Mouse (Mus musculus): Measurements from ENCODE around the gene Tmem178. TPM values are rescaled to one million over a fixed set of nuclear protein-coding genes. Genes with fewer than 3 reads are reported as not detected.
A peak's percentile ranks its signal among the peaks of the same experiment; 100 is the strongest.

Gene Tmem178
- polyA plus RNA-seq, 1 experiment from 2014 or later, result 4.8 TPM

DNA sequence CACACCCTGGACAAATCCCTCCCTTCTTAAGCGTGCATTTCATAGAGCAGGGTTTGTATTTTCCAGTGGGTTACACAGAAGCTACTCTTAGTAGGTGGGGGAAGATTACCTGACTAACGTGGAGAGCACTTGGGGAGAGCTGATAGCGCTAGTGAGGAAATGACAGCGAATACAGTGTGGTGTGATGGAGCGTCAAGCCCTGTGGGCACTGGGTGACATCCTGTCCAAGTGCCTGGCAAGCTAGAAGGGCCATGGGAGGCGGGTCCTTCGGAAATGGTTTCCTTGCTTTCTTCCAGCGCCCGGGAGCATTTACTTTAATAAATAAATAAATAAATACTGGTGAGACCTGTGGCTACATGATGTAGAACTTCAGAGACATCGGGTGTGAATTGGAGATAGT is 5.5 kb downstream of the Tmem178 start:
- H3K27me3 ChIP-seq (ENCODE audit: poor library complexity, severe bottlenecking), result peaks cover 34% of the 10 kb centered on the region
- no peaks in the 10 kb centered on the region for H3K36me3 ChIP-seq (replicated peaks)
- no peak for DNase-seq (ENCODE audit: extremely low spot score, low spot score)
- H3K4me1 ChIP-seq, result peaks cover 9% of the 10 kb centered on the region
- H3K9me3 ChIP-seq, result no peaks in the 10 kb centered on the region
- no peak overlapping the region for H3K27ac ChIP-seq
- 88% methylated on average over 10 of the region's 10 CpGs for WGBS
- H3K4me3 ChIP-seq, result no peak overlapping the region

DNA sequence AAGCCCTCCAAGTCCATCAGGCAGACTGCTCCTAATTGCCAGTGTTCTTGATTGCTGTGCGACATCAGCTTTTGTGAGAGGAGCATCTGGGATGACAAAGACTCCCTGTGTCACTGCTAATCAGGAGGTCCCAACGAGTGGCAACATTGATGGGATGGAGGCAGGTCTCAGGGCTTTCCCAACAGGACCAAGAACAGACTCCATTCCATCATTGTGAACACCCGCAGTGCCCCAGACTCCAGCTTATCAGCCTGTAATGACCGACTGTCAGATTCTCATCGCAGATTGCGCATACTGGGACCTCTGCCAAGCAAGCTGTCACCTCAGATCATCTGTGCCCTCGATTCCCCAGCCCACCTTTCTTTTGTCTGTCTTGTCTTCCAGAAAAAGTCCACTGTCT is 7.9 kb downstream of the Tmem178 start:
- H3K36me3 ChIP-seq (replicated peaks), result no peaks in the 10 kb centered on the region
- peaks cover 13% of the 10 kb centered on the region for H3K27me3 ChIP-seq (ENCODE audit: poor library complexity, severe bottlenecking)
- 0 out of 2 replicates have a peak overlapping the region, but pooled peaks have one; percentile 44 for H3K27ac ChIP-seq
- peaks cover 14% of the 10 kb centered on the region for H3K4me1 ChIP-seq
- no peak for DNase-seq (ENCODE audit: extremely low spot score, low spot score)
- no peaks in the 10 kb centered on the region for H3K9me3 ChIP-seq
- 73% methylated on average over 7 of the region's 7 CpGs for WGBS
- H3K4me3 ChIP-seq, result no peak overlapping the region

DNA sequence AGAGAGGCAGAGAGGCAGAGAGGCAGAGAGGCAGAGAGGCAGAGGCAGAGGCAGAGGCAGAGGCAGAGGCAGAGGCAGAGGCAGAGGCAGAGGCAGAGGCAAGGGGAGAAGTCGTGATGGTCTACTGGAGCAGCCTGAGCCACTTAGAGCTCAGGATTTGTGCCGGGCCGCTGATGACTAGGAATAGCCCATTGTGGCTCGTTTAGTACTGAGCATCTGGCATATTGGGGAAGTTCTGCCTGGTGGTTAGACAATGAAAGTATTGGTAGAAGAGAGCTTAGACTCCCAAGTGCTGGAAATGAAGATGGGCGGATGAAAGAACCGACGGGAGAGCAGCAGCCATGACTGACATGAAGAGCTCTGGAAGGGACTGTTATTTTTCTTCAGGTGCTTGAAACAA is 11.0 kb downstream of the Tmem178 start:
- whole genome bisulfite sequencing, result 73% methylated on average over 7 of the region's 7 CpGs
- Histone ChIP-seq H3K27ac (peak overlapping the region; percentile 27; the same call in 1 of the 2 replicates), H3K36me3 (replicated peaks) (no peaks in the 10 kb centered on the region), H3K9me3 (peaks cover 4% of the 10 kb centered on the region; the same call in 1 of the 2 replicates), H3K27me3 (ENCODE audit: poor library complexity, severe bottlenecking) (no peaks in the 10 kb centered on the region), H3K4me3 (no peak overlapping the region), H3K4me1 (peaks cover 14% of the 10 kb centered on the region)
- no peak for DNase-seq (ENCODE audit: extremely low spot score, low spot score)

DNA sequence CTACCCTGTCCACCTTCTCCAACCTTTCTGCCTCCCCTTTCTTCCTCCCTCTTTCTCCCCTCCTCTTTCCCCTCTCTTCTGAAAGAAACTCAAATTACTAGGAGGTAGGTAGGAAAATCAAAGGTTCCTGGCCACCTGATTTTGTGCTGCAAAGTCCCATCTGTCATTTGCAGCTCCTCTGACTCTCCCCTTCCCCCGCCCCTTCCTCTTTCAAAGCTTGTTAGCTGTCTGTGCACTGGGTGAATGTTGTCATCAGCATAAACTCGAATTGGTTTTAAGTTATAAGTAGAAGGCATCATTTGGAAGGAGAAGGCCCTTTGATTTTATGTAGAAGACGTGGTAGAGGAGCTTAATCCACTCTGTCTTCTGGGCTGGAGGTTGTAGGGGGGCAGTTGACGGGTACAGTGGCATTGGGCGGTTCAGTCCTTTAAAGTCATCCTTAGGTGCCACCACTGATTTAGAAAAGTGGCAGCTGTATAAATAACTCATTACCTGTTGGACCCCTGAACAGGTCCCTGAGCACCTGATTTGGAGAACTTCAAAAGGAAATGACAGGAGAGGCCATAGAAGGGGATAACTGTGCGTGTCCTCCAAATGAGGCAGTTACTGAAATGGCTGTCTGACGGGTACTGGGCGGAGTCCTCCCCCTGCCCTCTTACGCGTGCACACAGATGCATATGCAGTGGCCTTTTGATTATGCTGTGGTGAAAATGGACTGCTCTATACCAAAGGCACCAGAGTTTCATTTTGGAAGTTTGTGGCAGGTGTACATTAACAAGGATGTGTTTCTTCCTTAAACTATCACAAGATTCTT is 11.8 kb downstream of the Tmem178 start:
- no peak for DNase-seq (ENCODE audit: extremely low spot score, low spot score)
- WGBS, result 88% methylated on average over 10 of the region's 10 CpGs
- no peaks in the 10 kb centered on the region for H3K36me3 ChIP-seq (replicated peaks)
- peak overlapping the region; percentile 27; the same call in 1 of the 2 replicates for H3K27ac ChIP-seq
- H3K9me3 ChIP-seq, result peaks cover 4% of the 10 kb centered on the region; the same call in 1 of the 2 replicates
- no peaks in the 10 kb centered on the region for H3K27me3 ChIP-seq (ENCODE audit: poor library complexity, severe bottlenecking)
- no peak overlapping the region for H3K4me3 ChIP-seq
- H3K4me1 ChIP-seq, result peaks cover 14% of the 10 kb centered on the region

DNA sequence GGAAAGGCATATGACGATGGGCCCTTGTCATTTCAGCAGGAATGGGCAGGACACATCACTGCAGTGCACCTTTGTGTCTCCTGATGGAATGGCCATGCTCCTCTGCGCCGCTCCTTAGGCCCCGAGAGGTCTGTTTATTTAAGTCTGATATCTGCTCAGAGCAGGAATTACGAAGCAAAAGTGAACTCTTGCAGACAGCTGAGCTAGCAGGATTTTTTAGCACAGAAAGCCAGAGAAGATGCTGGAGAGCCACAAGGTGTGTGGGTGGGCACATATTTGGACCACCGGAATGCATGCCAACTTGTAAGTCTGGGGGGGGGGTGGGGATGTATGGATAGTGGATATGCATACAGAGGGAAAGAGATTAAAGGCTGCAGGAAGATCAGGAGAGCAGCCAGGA is 13.9 kb downstream of the Tmem178 start:
- Histone ChIP-seq H3K4me1 (peaks cover 10% of the 10 kb centered on the region; the same call in 1 of the 2 replicates), H3K36me3 (replicated peaks) (no peaks in the 10 kb centered on the region), H3K9me3 (peaks cover 4% of the 10 kb centered on the region; the same call in 1 of the 2 replicates), H3K27me3 (ENCODE audit: poor library complexity, severe bottlenecking) (no peaks in the 10 kb centered on the region), H3K27ac (no peak overlapping the region), H3K4me3 (no peak overlapping the region)
- WGBS, result 90% methylated on average over 6 of the region's 6 CpGs
- DNase-seq (ENCODE audit: extremely low spot score, low spot score), result no peak

DNA sequence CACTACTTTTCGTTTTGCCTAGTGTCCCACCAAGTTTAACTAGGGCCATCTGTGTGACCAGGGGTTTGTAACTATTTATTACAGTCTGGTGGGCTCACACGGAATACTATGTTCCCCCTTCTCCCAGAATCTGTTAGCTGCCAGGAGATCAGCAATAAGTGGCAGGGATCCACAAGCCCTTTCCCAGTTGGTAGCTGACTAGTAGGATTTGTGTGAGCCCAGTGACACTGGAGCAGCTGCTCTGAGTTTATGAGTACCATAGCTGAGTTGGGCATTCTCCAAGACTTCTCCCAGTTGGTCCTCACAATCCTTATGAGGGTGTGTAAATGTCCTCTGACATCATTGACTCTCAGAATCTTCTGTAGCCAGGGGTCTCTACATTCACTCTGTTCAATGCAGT is 15.4 kb downstream of the Tmem178 start:
- WGBS, result 73% methylated on average over 2 of the region's 2 CpGs
- H3K4me3 ChIP-seq, result no peak overlapping the region

GRCm38 (mm10) chr17:80967475-80967874 is 23.0 kb downstream of the Tmem178 start:
- peaks cover 5% of the 10 kb centered on the region; the same call in 1 of the 2 replicates for H3K27me3 ChIP-seq (ENCODE audit: poor library complexity, severe bottlenecking)
- no peaks in the 10 kb centered on the region for H3K9me3 ChIP-seq
- H3K4me3 ChIP-seq, result no peak overlapping the region
- peaks cover 35% of the 10 kb centered on the region for H3K4me1 ChIP-seq
- H3K27ac ChIP-seq, result no peak overlapping the region
- DNase-seq (ENCODE audit: extremely low spot score, low spot score), result no peak
- 63% methylated on average over 7 of the region's 7 CpGs for WGBS
- H3K36me3 ChIP-seq (replicated peaks), result no peaks in the 10 kb centered on the region

More for the DNA sequence above, 15.4 kb downstream of the Tmem178 start:
- DNase-seq (ENCODE audit: extremely low spot score, low spot score), result no peak
- Histone ChIP-seq H3K9me3 (peaks cover 4% of the 10 kb centered on the region; the same call in 1 of the 2 replicates), H3K27me3 (ENCODE audit: poor library complexity, severe bottlenecking) (no peaks in the 10 kb centered on the region), H3K4me1 (peaks cover 10% of the 10 kb centered on the region; the same call in 1 of the 2 replicates), H3K27ac (no peak overlapping the region), H3K36me3 (replicated peaks) (no peaks in the 10 kb centered on the region)

DNA sequence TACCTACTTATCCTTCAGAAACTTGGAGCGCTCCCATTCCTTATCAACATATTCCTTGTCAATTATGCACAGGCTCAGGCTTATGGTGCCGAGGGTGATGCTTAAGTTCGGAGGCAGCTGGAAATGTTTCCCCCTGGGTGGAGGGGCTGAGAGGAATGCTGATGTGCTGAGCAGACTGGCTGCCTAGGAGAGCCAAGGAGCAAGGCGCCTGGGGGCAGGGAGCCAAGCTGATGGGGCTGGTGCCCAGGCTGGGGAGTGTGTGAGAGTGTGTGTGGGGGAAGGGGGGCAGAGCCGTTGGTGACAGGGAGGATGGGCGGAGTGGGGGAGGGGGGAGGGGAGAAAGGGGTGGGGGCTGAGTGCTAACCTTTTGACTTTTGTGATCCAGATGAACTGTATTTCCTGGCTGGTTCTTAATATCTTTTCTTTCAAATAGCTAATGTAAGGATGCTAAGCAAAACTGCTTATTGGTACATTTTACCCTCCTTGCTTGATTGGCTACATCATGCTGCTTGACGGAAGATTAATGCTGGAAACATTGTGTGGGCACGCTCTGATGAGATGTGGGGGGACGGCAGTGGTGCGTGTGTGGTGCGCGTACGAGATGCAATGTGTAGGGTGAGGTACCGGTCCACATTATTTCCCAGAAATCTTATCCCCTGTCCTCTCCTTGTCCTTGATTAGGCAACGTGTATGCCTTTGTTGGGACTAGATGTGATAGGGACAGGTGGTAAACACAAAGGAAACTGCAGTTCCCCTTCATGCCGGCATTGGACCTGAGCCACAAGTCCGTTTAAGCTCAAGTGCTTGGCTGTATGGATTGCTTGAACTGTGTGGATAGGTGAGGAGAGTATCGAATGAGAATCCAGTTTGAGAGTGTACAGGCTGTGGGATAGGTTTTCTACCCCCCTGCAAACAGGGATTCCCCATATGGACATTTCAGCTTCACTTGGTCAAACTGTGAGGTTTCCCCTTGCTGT is 25.5 kb downstream of the Tmem178 start:
- no peaks in the 10 kb centered on the region for H3K9me3 ChIP-seq
- WGBS, result 48% methylated on average over 18 of the region's 18 CpGs
- DNase-seq (ENCODE audit: extremely low spot score, low spot score), result peak; percentile 35
- H3K27me3 ChIP-seq (ENCODE audit: poor library complexity, severe bottlenecking), result peaks cover 5% of the 10 kb centered on the region; the same call in 1 of the 2 replicates
- no peak overlapping the region for H3K4me3 ChIP-seq
- no peaks in the 10 kb centered on the region for H3K36me3 ChIP-seq (replicated peaks)
- peaks cover 35% of the 10 kb centered on the region for H3K4me1 ChIP-seq
- peak overlapping the region; percentile 35; the same call in 1 of the 2 replicates for H3K27ac ChIP-seq

GRCm38 (mm10) chr17:80970716-80971115 is 26.3 kb downstream of the Tmem178 start:
- H3K4me1 ChIP-seq, result peaks cover 35% of the 10 kb centered on the region
- no peak for DNase-seq (ENCODE audit: extremely low spot score, low spot score)
- peak overlapping the region; percentile 26; the same call in 1 of the 2 replicates for H3K27ac ChIP-seq
- H3K27me3 ChIP-seq (ENCODE audit: poor library complexity, severe bottlenecking), result peaks cover 5% of the 10 kb centered on the region; the same call in 1 of the 2 replicates
- no peak overlapping the region for H3K4me3 ChIP-seq
- H3K9me3 ChIP-seq, result no peaks in the 10 kb centered on the region
- 75% methylated on average over 10 of the region's 10 CpGs for WGBS
- H3K36me3 ChIP-seq (replicated peaks), result no peaks in the 10 kb centered on the region

DNA sequence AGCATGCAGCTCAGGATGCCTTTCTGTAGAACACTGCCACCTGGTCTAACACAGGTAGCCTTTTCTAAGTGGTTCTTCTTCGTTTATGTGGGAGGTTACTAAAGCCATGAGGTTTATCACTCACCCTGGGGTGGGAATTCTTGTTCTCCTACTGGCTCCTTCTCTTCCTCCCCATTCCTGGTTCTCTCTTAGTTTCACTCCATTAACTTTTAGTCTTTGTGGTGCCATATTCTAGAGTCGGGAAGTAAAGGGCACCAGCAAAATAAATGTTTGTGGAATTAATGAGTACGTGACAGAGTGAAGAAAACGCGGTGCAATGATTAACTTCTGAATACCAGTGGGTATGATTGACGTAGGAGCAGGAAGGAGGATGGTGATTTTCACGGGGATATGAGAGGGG is 28.5 kb downstream of the Tmem178 start:
- WGBS, result 94% methylated on average over 7 of the region's 7 CpGs
- Histone ChIP-seq H3K4me1 (peaks cover 28% of the 10 kb centered on the region), H3K27me3 (ENCODE audit: poor library complexity, severe bottlenecking) (peaks cover 5% of the 10 kb centered on the region; the same call in 1 of the 2 replicates), H3K27ac (no peak overlapping the region), H3K4me3 (no peak overlapping the region), H3K9me3 (no peaks in the 10 kb centered on the region; the same call in 1 of the 2 replicates), H3K36me3 (replicated peaks) (no peaks in the 10 kb centered on the region)
- no peak for DNase-seq (ENCODE audit: extremely low spot score, low spot score)

- WGBS, result 94% methylated on average over 5 of the region's 5 CpGs
- H3K9me3 ChIP-seq, result no peaks in the 10 kb centered on the region; the same call in 1 of the 2 replicates
- no peak for DNase-seq (ENCODE audit: extremely low spot score, low spot score)
- no peaks in the 10 kb centered on the region for H3K27me3 ChIP-seq (ENCODE audit: poor library complexity, severe bottlenecking)
- peaks cover 9% of the 10 kb centered on the region for H3K4me1 ChIP-seq
- no peaks in the 10 kb centered on the region for H3K36me3 ChIP-seq (replicated peaks)
- no peak overlapping the region for H3K4me3 ChIP-seq
- H3K27ac ChIP-seq, result no peak overlapping the region
These were observed 32.8 kb downstream of the Tmem178 start for GRCm38 (mm10) chr17:80977245-80977644.

- H3K4me1 ChIP-seq, result peaks cover 18% of the 10 kb centered on the region
- no peak overlapping the region for H3K27ac ChIP-seq
- DNase-seq (ENCODE audit: extremely low spot score, low spot score), result no peak
- no peaks in the 10 kb centered on the region for H3K36me3 ChIP-seq (replicated peaks)
- 69% methylated on average over 10 of the region's 10 CpGs for WGBS
- no peaks in the 10 kb centered on the region for H3K27me3 ChIP-seq (ENCODE audit: poor library complexity, severe bottlenecking)
- no peak overlapping the region for H3K4me3 ChIP-seq
- no peaks in the 10 kb centered on the region; the same call in 1 of the 2 replicates for H3K9me3 ChIP-seq
These were observed 35.7 kb downstream of the Tmem178 start for GRCm38 (mm10) chr17:80980096-80980495.

Measured in forebrain, embryonic 10.5 days (tissue).